Mouse (Mus musculus): ENCODE measurements at regions not wholly inside any gene's neighbourhood (a gene's known extent, or its start where the extent isn't known, plus 50 kb on each side); places are given as distances from the start of the nearest gene placed in this dataset.

DNA sequence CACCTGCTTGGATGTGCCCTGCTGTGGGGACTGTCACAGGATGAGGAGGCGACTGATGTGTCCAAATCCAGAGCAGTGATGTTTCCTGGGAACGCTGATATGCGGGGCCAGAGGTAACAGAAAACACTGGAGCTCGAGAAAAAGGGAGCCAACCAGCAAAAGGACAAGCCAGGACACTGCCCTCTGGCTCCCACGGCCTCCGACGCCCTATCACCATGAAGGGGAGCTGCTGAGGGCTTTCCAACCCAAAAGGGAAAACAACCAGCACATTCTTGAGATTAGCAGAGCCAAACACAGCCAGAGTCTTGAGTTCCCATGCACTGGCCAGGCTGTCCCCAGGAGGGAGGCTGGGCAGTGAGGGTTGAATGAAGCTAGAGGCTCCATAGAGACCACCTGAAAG lies 74.2 kb upstream of the Mrps22 start:
- H3K4me3 ChIP-seq, result no peak overlapping the region
- intact Hi-C loops (cut with DNase I), result no loop called here
- DNase-seq (ENCODE audit: extremely low spot score in 1 of 2, low spot score in 2 of 2), result no peak
- H3K27ac ChIP-seq, result no peak overlapping the region
- no peak for TF ChIP-seq CTCF (IDR thresholded peaks at IDR 0.05)

DNA sequence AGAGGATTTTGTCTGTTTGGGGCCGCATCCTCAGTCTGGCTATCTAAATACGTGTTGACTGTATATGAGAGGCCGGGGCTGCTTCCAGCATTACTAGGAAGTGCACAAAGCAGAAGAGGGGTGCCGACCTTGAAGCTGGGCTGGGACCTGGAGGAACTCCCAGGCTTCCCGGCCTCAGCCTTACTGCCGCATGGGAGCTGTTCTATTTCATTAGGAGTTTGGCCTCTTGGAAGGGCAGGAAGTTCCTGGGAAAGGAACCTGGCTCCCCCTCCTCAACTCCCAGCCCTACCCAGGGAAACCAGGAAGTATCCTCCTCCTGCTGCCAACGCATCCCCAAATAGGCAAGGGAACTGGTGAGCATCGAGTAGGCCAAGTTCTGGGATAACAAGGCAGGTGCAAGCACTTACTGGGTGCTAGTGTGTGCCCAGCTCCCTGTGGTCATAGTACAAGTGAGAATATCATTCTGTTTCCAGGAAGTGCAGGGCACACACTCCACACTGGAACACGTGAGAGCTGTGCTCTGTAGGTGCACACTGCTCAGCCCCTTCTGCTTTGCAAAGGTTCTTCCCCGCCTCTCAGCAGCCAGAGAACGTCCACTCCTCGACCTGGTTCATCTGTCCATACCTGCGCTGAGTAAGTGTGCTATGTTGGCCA lies 72.1 kb upstream of the Mrps22 start:
- intact Hi-C loops (cut with DNase I), result no loop called here

DNA sequence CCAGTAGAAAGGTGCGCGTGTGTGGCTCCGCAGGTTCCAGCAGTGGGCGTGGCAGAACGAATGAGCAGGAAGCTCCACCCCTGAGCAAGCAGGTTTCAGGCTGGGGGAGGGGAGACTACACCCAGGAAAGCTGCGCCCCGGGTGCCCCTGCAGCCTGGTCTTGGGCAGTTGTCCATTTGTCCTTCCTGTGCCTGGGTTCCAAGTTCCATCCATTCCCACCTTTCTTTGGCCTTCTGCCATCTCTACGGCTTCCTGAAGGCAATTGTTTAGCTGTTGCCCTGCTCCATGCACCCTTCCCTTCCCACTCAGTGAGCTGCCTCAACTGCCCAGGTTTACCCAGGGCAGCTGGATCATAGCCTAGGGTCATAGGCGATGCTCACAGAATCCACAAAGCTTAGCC lies 70.9 kb upstream of the Mrps22 start:
- Histone ChIP-seq H3K4me3 (no peak overlapping the region), H3K27ac (no peak overlapping the region)
- intact Hi-C loops (cut with DNase I), result no loop called here
- no peak for TF ChIP-seq CTCF (IDR thresholded peaks at IDR 0.05)
- no peak for DNase-seq (ENCODE audit: extremely low spot score in 1 of 2, low spot score in 2 of 2)

More for the DNA sequence above, 72.1 kb upstream of the Mrps22 start:
- TF ChIP-seq CTCF (IDR thresholded peaks at IDR 0.05), result no peak
- no peak overlapping the region for H3K4me3 ChIP-seq
- no peak for DNase-seq (ENCODE audit: extremely low spot score in 1 of 2, low spot score in 2 of 2)
- H3K27ac ChIP-seq, result no peak overlapping the region

DNA sequence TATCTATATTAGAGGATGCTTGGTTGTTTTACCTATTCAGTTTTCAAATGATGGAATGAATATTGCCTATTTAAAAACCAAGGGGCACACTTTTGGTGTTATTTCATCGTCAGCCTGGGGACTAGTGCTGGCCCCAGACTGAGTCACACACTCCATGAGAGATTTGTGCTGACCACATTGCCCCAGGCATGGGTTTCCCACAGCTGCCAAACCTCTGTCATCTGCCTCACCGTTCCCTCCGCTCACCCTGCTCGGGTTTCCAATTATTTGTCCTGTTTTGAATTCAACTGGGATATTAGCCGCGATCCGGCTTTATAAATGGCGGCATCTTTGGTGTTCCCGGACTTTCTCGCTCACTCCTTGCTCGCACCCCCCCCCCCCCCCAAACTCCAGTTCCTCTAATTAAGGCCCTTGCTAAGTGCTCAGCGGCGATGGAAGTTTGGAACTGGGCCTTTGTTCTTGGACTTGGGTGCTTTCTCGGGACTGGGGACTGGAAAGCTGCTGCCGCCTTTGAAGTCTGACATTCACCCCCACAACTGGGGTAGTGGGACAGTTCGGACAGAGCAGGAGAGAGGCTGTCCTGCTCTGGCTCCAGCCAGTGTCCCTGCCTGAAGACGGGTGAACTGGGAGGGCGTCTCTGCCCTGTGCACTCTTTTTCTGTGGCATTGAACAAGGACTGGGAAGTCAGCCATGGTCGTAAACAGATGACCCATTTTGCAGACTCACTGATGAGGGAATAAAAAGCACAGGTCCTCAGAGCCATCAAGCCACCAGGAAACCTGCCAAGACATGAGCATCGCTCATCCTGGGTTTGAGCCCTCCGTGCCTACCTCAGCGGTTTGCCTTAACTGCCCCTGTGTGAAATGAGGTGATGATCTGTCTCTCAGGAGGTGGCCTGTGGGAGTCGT lies 67.2 kb upstream of the Mrps22 start:
- intact Hi-C loops (cut with DNase I), result no loop called here
- Histone ChIP-seq H3K27ac (no peak overlapping the region), H3K4me3 (no peak overlapping the region)
- DNase-seq (ENCODE audit: extremely low spot score in 1 of 2, low spot score in 2 of 2), result no peak
- no peak for TF ChIP-seq CTCF (IDR thresholded peaks at IDR 0.05)

DNA sequence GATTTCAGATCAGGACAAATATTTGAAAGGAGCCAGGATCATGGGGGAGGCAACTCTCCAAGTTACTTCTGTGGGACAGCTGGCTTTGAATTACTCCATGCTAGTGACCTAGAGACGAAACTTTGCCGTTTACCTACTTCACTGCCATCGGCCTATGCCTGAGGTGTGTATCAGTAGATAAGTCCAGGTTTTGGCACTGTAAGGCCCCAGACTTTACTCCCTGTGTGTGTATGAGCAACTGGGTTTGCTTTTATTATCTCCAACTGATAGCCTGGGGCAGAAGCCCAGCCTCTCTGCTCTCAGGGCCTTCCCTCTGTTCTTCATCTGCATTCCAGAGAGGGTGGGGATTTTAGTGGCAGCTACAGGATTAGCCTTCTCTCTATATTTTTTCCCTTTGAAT lies 65.6 kb upstream of the Mrps22 start:
- Histone ChIP-seq H3K4me3 (no peak overlapping the region), H3K27ac (no peak overlapping the region)
- no peak for TF ChIP-seq CTCF (IDR thresholded peaks at IDR 0.05)
- DNase-seq (ENCODE audit: extremely low spot score in 1 of 2, low spot score in 2 of 2), result no peak
- intact Hi-C loops (cut with DNase I), result no loop called here

DNA sequence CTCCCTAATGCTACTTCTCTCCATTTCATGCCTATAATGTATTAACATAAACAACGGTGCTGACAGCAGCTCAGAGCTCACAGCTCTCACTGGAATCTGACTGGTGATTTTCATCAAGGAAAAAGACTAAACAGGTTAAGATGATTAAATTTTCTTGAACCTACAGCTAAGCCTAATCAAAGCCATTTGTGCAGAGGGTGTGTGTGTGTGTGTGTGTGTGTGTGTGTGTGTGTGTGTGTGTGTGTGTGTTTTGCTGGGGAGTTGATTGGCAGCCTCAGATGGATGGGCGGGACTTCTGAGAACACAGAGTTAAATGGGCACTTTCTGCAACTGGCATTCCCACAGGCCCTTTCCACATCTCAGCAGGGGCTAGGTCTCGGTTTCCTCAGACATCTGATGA lies 61.6 kb upstream of the Mrps22 start:
- intact Hi-C loops (cut with DNase I), result no loop called here
- DNase-seq (ENCODE audit: extremely low spot score in 1 of 2, low spot score in 2 of 2), result no peak
- TF ChIP-seq CTCF (IDR thresholded peaks at IDR 0.05), result no peak
- no peak overlapping the region for H3K27ac ChIP-seq
- no peak overlapping the region for H3K4me3 ChIP-seq

DNA sequence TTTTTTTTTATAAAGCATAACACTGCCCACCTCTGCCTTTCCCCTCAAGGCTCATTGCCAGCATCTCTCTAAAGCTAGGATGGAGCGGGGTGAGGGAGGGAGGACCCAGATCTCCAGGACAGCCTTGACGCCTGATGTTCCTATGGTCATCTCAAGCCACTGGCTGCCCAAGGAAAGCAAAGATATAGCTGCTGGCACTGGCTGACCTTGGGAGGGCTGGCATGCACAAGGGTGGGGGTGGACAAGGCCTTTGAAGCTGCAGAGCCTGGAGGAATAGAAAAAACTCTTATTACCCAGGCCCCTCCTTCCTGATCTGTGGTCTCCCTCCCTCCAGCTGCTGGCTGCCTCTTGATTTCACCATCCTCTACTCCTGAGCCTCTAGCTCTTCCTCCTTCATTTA lies 50.2 kb upstream of the Mrps22 start:
- no peak overlapping the region for H3K4me3 ChIP-seq
- no peak for DNase-seq (ENCODE audit: extremely low spot score in 1 of 2, low spot score in 2 of 2)
- no peak overlapping the region for H3K27ac ChIP-seq
- no peak for TF ChIP-seq CTCF (IDR thresholded peaks at IDR 0.05)
- intact Hi-C loops (cut with DNase I), result no loop called here

Measured in left cerebral cortex, adult 2 months (tissue).